Mouse (Mus musculus): ENCODE results near the gene Popdc2. TPM values are rescaled to one million over a fixed set of nuclear protein-coding genes. Genes with fewer than 3 reads are reported as not detected.
"Not testable (repeated sequence)": the region's sequence is repeated elsewhere in the genome, so short reads cannot be mapped to it uniquely, and the experiment has no call there.

Popdc2 gene
- total RNA-seq (2017), result 0.09 TPM in 1 of 2 replicates, not detected in the other

GRCm38 (mm10) chr16:38361933-38362332 is at the start of gene Popdc2:
Gene Popdc2 (plus strand): TSS chr16:38362209.
- ATAC-seq (replicated peaks; ENCODE audit: low read depth, poor library complexity, severe bottlenecking), result no peak

- ATAC-seq (replicated peaks; ENCODE audit: low read depth, poor library complexity, severe bottlenecking), result no peak
Measured at GRCm38 (mm10) chr16:38318492-38318891, 43.5 kb upstream of the Popdc2 start.

- no peak for ATAC-seq (replicated peaks; ENCODE audit: low read depth, poor library complexity, severe bottlenecking)
Measured at GRCm38 (mm10) chr16:38319087-38319486, 42.9 kb upstream of the Popdc2 start.

- ATAC-seq (replicated peaks; ENCODE audit: low read depth, poor library complexity, severe bottlenecking), result peak; percentile 97
Measured at GRCm38 (mm10) chr16:38321452-38321935, 40.5 kb upstream of the Popdc2 start.

GRCm38 (mm10) chr16:38324311-38324710 is 37.7 kb upstream of the Popdc2 start:
- no peak for ATAC-seq (replicated peaks; ENCODE audit: low read depth, poor library complexity, severe bottlenecking)

GRCm38 (mm10) chr16:38326778-38327397 is 35.1 kb upstream of the Popdc2 start:
- ATAC-seq (replicated peaks; ENCODE audit: low read depth, poor library complexity, severe bottlenecking), result no peak

GRCm38 (mm10) chr16:38329340-38329739 is 32.7 kb upstream of the Popdc2 start:
- ATAC-seq (replicated peaks; ENCODE audit: low read depth, poor library complexity, severe bottlenecking), result no peak

- ATAC-seq (replicated peaks; ENCODE audit: low read depth, poor library complexity, severe bottlenecking), result no peak
Measured at GRCm38 (mm10) chr16:38334431-38334830, 27.6 kb upstream of the Popdc2 start.

- not testable (repeated sequence) for ATAC-seq (replicated peaks; ENCODE audit: low read depth, poor library complexity, severe bottlenecking)
Measured at GRCm38 (mm10) chr16:38338077-38338476, 23.9 kb upstream of the Popdc2 start.

GRCm38 (mm10) chr16:38341396-38342324 is 20.3 kb upstream of the Popdc2 start, which contains the start of gene Maats1:
Gene Maats1 (minus strand): TSS chr16:38342143.
- peak; percentile 85 for ATAC-seq (replicated peaks; ENCODE audit: low read depth, poor library complexity, severe bottlenecking)

GRCm38 (mm10) chr16:38344941-38345725 is 16.9 kb upstream of the Popdc2 start:
- ATAC-seq (replicated peaks; ENCODE audit: low read depth, poor library complexity, severe bottlenecking), result no peak

- ATAC-seq (replicated peaks; ENCODE audit: low read depth, poor library complexity, severe bottlenecking), result peak; percentile 97
Measured at GRCm38 (mm10) chr16:38346529-38347325, 15.3 kb upstream of the Popdc2 start, which contains the start of the genes Cox17 and Gm21987. Gene Cox17 (plus strand): TSS chr16:38346991. Gene Gm21987 (plus strand): TSS chr16:38347040.

GRCm38 (mm10) chr16:38347588-38347987 is 14.4 kb upstream of the Popdc2 start:
- no peak for ATAC-seq (replicated peaks; ENCODE audit: low read depth, poor library complexity, severe bottlenecking)

- ATAC-seq (replicated peaks; ENCODE audit: low read depth, poor library complexity, severe bottlenecking), result no peak
Measured at GRCm38 (mm10) chr16:38348217-38348761, 13.7 kb upstream of the Popdc2 start.

- no peak for ATAC-seq (replicated peaks; ENCODE audit: low read depth, poor library complexity, severe bottlenecking)
Measured at GRCm38 (mm10) chr16:38349881-38350280, 12.1 kb upstream of the Popdc2 start.

GRCm38 (mm10) chr16:38350361-38350855 is 11.6 kb upstream of the Popdc2 start:
- ATAC-seq (replicated peaks; ENCODE audit: low read depth, poor library complexity, severe bottlenecking), result no peak

- no peak for ATAC-seq (replicated peaks; ENCODE audit: low read depth, poor library complexity, severe bottlenecking)
Measured at GRCm38 (mm10) chr16:38350939-38351338, 11.1 kb upstream of the Popdc2 start.

GRCm38 (mm10) chr16:38352031-38352430 is 10.0 kb upstream of the Popdc2 start:
- ATAC-seq (replicated peaks; ENCODE audit: low read depth, poor library complexity, severe bottlenecking), result no peak

GRCm38 (mm10) chr16:38352851-38353250 is 9.2 kb upstream of the Popdc2 start:
- ATAC-seq (replicated peaks; ENCODE audit: low read depth, poor library complexity, severe bottlenecking), result no peak
